Mouse (Mus musculus) stomach, embryonic 15.5 days (tissue): ENCODE results near the gene Plcb3. TPM values are rescaled to one million over a fixed set of nuclear protein-coding genes. Genes with fewer than 3 reads are reported as not detected.
"Not testable (repeated sequence)": the region's sequence is repeated elsewhere in the genome, so short reads cannot be mapped to it uniquely, and the experiment has no call there.

ENCODE experiments used
- ATAC-seq: fragments of 200-750 bp; cut with Nextera tagmentation; 2 replicates; pipeline ENCODE4 v1.8.0; 2017; ENCODE audit warnings: low read depth, moderate number of reproducible peaks, moderate TSS enrichment; ENCODE audit not compliant: insufficient read depth, low FRiP score
- H3K27ac ChIP-seq: fragments of 300-500 bp; sonication (generic); 2 replicates; pipeline ENCODE4 v1.5.1; 2015; ENCODE audit warnings: mild to moderate bottlenecking, inconsistent platforms
- H3K27me3 ChIP-seq: fragments of 300-500 bp; sonication (generic); replicated peaks from 2 replicates; pipeline ENCODE4 v1.6.1; 2015; ENCODE audit warnings: inconsistent platforms
- H3K36me3 ChIP-seq: fragments of 300-500 bp; sonication (generic); 2 replicates; pipeline ENCODE4 v1.6.1; 2015; ENCODE audit warnings: inconsistent platforms
- H3K4me1 ChIP-seq: fragments of 300-500 bp; sonication (generic); 2 replicates; pipeline ENCODE4 v1.6.1; 2015; ENCODE audit warnings: inconsistent platforms
- H3K4me2 ChIP-seq: fragments of 300-500 bp; sonication (generic); 2 replicates; pipeline ENCODE4 v1.6.1; 2015; ENCODE audit warnings: mild to moderate bottlenecking, inconsistent platforms
- H3K4me3 ChIP-seq: fragments of 300-500 bp; sonication (generic); replicated peaks from 2 replicates; pipeline ENCODE4 v1.5.1; 2015; ENCODE audit warnings: inconsistent platforms
- H3K9ac ChIP-seq: fragments of 300-500 bp; sonication (generic); 2 replicates; pipeline ENCODE4 v1.6.1; 2015; ENCODE audit warnings: inconsistent platforms
- H3K9me3 ChIP-seq: fragments of 300-500 bp; sonication (generic); 2 replicates; pipeline ENCODE4 v1.6.1; 2016; ENCODE audit warnings: inconsistent platforms
- WGBS: fragments of 180-500 bp; shearing (Covaris S2); methylation state at CpG from one replicate; pipeline ENCODE4 v1.1.7; 2015; 5-methylcytosine and 5-hydroxymethylcytosine counted together
- polyA plus RNA-seq: library from polyadenylated mRNA; unstranded; fragments of >200 nt; fragmentation: Nextera tagmentation; extraction: Ambion mirVana; gene quantifications from 2 replicates; pipeline ENCODE4 v1.2.1, GENCODE M21; 2015

Gene Plcb3
- polyA plus RNA-seq, 1 experiment from 2014 or later, result 81.3 TPM

DNA sequence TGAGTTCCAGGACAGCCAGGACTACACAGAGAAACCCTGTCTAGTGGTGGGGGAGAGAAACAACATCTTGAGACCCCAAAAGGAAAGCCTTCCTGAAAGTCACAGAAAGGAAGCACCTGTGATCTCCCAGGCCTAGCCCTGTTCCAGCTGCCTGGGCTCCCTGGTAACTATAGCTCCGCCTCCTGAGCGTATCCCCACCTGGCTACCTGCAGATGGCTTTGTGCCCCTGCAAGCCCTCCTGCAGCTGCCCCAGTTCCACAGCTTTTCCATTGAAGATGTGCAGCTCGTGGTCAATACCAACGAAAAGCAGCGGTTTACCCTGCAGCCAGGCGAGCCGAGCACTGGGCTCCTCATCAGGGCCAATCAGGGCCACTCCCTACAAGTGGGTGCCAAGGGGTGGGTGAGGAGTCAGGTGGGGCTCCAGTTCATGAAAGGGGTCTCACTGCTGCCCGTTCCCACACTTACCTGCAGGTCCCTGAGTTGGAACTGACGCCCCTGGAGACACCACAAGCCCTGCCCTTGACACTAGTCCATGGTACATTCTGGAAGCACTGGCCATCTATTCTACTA, 21.5 kb upstream of the Plcb3 start:
- H3K9me3 ChIP-seq, result no peaks in the 10 kb centered on the region
- H3K4me3 ChIP-seq, result no peak overlapping the region
- H3K27me3 ChIP-seq, result no peaks in the 10 kb centered on the region
- peaks cover 23% of the 10 kb centered on the region for H3K4me1 ChIP-seq
- ATAC-seq, result no peak
- no peak overlapping the region for H3K4me2 ChIP-seq
- WGBS, result 84% methylated on average over 9 of the region's 9 CpGs
- H3K9ac ChIP-seq, result no peak overlapping the region
- no peak overlapping the region for H3K27ac ChIP-seq
- H3K36me3 ChIP-seq, result peaks cover 12% of the 10 kb centered on the region; the same call in 1 of the 2 replicates

DNA sequence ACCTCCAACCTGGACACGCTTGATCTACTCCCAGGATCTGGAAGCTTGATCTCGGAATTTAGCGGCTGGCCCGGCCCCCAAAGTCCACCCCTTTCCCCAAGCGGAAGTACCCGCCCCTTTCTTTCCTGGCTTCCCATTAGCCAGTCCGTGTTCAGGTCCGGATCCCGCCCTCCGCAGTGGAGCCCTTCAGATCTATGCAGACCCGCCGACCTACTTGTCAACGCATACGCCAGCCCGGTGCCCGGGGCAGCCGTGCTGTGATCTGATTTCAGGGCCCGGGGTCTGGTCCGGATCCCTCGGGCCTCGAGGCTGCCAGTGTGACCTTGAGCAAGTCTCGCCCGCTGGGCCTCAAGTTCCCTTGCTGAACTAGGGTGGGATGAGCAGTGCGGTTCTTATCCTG, 19.7 kb upstream of the Plcb3 start, which contains the start of the genes Nudt22 and Trpt1:
Gene Nudt22, minus strand, starts transcription at position 112 of the 400 bp plus-strand sequence.
Gene Trpt1, plus strand, starts transcription at position 126 of the 400 bp plus-strand sequence.
- Histone ChIP-seq H3K4me3 (peak within 1 kb of the TSS; percentile 63), H3K4me2 (peak within 1 kb of the TSS; percentile 82), H3K4me1 (peaks cover 32% of the 10 kb centered on the region), H3K27me3 (no peaks in the 10 kb centered on the region), H3K9ac (peak within 1 kb of the TSS; percentile 81), H3K36me3 (peaks cover 12% of the 10 kb centered on the region; the same call in 1 of the 2 replicates), H3K27ac (peak within 1 kb of the TSS; percentile 77), H3K9me3 (no peaks in the 10 kb centered on the region)
- under 1% methylated on average over 24 of the region's 24 CpGs for WGBS
- ATAC-seq, result peak; percentile 83

DNA sequence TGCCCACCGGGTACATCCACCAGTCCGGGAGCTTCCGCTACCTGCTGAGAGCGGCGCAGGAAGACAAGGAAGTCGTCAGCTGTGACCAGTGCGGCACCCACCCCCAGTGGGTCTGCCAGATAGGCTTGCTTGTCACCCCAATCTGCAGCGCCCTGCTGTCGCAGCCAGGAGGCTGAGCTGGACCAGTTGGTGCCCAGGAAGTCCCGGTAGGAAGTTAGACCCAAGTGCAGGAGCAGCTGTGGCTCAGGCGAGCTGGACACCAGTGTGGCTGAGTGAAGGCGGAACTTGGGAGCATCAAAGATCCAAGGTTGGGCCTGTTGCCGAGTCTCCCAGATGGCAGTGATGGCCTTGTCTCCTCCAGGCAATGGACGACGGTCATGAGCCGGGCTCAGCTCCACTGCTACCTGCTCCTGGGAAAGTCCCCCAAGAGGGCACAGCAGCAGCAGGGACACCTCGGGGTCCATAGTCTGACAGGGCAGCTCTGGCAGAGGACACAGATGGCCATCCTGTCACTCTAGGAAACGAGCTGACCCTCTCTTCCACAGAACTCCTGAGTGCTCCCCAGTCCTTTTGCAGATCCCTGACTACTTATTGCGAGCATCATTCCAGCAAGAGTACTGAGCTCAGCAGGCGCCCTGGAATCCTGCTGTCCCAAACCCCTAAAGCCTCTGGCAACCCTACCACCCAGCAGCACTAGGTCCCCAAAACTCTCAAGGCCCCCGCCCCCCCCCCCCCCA, 19.2 kb upstream of the Plcb3 start:
- no peaks in the 10 kb centered on the region for H3K27me3 ChIP-seq
- peak overlapping the region; percentile 63 for H3K4me3 ChIP-seq
- 45% methylated on average over 21 of the region's 21 CpGs for WGBS
- 0 out of 2 replicates have a peak overlapping the region, but pooled peaks have one; percentile 21 for H3K27ac ChIP-seq
- H3K36me3 ChIP-seq, result peaks cover 12% of the 10 kb centered on the region; the same call in 1 of the 2 replicates
- H3K4me2 ChIP-seq, result peak overlapping the region; percentile 82
- H3K4me1 ChIP-seq, result peaks cover 32% of the 10 kb centered on the region
- H3K9ac ChIP-seq, result peak overlapping the region; percentile 81; the same call in 1 of the 2 replicates
- no peak for ATAC-seq
- H3K9me3 ChIP-seq, result no peaks in the 10 kb centered on the region

DNA sequence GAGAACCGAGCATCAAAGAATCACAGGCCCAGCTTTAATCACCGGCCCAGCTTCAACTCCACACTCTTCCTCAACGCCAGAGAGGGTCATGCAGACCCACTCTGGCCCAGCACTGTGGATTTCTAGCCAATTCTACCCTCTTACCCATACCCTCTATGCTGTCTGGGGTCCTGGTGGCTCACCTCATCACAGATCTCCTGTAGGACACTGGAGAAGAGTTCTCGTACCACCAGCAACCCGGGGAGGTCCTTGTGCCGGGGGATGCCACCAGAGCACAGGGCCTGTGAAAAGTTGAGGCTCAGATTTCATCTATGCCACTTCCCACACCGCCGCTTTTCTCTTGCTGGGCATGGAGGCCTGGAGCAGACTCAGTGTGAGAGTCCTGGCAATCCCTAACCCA, 18.2 kb upstream of the Plcb3 start:
- Histone ChIP-seq H3K27ac (no peak overlapping the region), H3K4me2 (peak overlapping the region; percentile 82; the same call in 1 of the 2 replicates), H3K27me3 (no peaks in the 10 kb centered on the region), H3K36me3 (peaks cover 6% of the 10 kb centered on the region; the same call in 1 of the 2 replicates), H3K9ac (no peak overlapping the region), H3K9me3 (no peaks in the 10 kb centered on the region), H3K4me3 (no peak overlapping the region), H3K4me1 (peaks cover 32% of the 10 kb centered on the region)
- WGBS, result 83% methylated on average over 8 of the region's 8 CpGs
- ATAC-seq, result no peak

DNA sequence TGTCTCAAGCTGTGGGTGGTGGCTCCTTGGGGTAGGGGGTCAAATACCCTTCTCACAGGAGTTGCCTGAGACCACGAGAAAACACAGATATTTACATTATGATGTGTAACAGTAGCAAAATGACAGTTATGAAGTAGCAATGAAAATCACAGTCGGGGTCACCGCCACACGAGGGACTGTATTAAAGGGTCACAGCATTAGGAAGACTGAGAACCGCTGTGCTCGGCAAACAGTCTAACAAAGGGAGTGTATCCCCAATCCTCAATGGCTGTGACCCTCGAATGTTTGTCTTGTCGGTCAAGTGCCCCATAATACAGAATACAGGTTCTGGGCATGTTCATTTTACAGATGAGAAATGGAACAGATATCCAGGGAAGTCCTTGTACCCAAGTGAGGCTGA, 17.7 kb upstream of the Plcb3 start:
- Histone ChIP-seq H3K4me1 (peaks cover 32% of the 10 kb centered on the region), H3K27ac (no peak overlapping the region), H3K4me2 (no peak overlapping the region), H3K27me3 (no peaks in the 10 kb centered on the region), H3K9ac (no peak overlapping the region), H3K4me3 (no peak overlapping the region), H3K9me3 (no peaks in the 10 kb centered on the region), H3K36me3 (peaks cover 1% of the 10 kb centered on the region; the same call in 1 of the 2 replicates)
- no peak for ATAC-seq
- WGBS, result 78% methylated on average over 8 of the region's 8 CpGs

DNA sequence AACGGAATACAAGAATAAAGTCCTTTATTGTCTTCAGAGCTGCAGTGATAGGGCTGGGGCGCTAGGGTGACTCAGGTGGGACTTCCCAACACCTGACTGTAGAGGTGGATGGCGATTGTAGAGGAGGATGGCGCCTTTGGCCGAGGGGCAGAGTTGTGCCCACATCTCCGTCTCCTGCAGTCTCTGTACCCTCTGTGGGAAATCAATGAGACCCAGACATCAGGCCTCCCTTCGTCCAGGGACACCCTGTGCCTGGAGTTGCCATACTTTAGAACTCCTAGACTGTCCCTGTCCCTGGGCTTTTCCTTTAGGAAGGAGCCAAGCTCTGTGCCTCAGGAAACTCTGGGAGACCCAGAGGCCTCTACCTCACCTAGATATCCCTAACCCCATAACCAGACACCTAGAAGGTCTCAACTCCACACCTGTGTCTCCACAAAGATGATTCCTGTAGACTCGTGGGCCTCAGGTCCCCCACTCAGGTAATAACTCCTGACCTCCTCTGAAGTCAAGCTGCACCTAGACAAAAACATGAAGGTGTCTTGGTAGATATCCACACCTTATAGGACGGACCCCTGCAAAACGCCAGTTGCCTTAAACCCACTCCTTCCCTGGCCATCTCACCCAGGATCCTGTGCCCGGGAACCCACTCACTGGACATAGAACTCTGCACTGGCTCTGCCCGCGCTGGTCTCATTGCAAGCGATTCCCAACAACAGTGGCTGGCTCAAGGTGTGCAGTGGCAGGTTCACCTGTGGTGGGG, 16.9 kb upstream of the Plcb3 start:
- whole genome bisulfite sequencing, result 62% methylated on average over 14 of the region's 14 CpGs
- no peaks in the 10 kb centered on the region for H3K9me3 ChIP-seq
- peak overlapping the region; percentile 64; the same call in 1 of the 2 replicates for H3K27ac ChIP-seq
- peak overlapping the region; percentile 20; the same call in 1 of the 2 replicates for H3K9ac ChIP-seq
- peaks cover 32% of the 10 kb centered on the region for H3K4me1 ChIP-seq
- peak overlapping the region; percentile 49 for H3K4me3 ChIP-seq
- no peaks in the 10 kb centered on the region for H3K27me3 ChIP-seq
- ATAC-seq, result no peak
- no peaks in the 10 kb centered on the region for H3K36me3 ChIP-seq
- peak overlapping the region; percentile 91 for H3K4me2 ChIP-seq

DNA sequence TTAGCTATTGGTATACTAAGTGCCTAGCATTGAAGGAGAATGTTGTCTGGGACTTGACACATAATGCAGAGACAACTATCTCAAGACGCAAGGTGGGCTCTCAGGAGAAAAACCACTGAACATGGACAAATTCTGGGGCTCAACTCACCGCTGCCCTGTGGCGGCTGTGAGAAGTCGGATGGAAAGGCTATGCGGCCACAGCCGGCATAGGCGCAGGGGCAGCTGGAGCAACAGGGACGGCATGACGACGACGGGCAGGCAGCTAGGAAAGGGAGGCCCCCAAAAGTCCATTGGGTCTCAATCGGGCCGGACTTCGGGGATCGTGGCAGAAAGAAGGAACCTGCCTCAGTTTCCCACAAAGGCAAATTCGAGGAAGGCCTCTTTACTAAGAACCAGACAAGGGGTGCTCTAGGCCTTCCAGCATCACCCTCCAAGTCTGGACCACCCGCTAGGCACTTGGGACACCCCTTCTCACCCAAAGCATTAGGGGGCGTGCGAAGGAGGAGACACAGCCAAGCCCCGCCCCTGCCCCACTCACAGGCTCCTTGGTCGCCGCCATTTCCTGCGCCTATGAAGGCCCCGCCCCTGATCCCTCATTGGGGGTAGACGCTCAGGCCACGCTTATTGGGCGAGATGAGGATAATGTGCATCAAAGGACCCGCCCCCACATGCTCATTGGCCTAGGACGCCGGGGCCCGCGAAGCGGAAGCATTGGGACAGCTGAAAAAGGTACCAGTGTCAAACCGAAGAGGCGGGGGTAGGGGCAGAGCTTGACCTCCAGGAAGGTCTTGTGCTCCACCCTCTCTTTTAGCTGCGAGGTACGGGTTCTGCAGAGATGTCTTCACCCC, 16.0 kb upstream of the Plcb3 start, which contains the start of gene Dnajc4:
Gene Dnajc4, minus strand, starts transcription at position 562 of the 848 bp plus-strand sequence.
- Histone ChIP-seq H3K9me3 (no peaks in the 10 kb centered on the region), H3K36me3 (no peaks in the 10 kb centered on the region), H3K4me2 (peak within 1 kb of the TSS; percentile 91), H3K27me3 (no peaks in the 10 kb centered on the region), H3K4me3 (peak within 1 kb of the TSS; percentile 49), H3K4me1 (peaks cover 32% of the 10 kb centered on the region), H3K9ac (peak within 1 kb of the TSS; percentile 44), H3K27ac (peak within 1 kb of the TSS; percentile 64)
- peak; percentile 96 for ATAC-seq
- 1% methylated on average over 37 of the region's 37 CpGs for WGBS

DNA sequence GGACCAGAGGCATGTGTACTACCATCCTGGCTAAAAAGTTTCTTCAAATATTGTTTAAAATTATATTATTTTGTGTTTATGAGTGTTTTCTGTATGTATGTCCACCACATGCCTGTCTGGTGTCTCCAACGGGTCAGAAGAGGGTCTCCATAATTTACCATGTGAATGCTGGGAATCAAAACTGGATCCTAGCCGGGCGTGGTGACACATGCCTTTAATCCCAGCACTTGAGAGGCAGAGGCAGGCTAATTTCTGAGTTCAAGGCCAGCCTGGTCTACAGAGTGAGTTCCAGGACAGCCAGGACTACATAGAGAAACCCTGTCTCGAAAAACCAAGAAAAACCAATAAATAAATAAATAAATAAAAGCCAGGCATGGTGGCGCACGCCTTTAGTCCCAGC, 14.9 kb upstream of the Plcb3 start:
- not testable (repeated sequence) for H3K4me2 ChIP-seq, H3K9me3 ChIP-seq, ATAC-seq, H3K4me3 ChIP-seq, H3K9ac ChIP-seq, H3K27ac ChIP-seq, H3K27me3 ChIP-seq, H3K36me3 ChIP-seq
- 93% methylated on average over 6 of the region's 6 CpGs for WGBS
- peaks cover 30% of the 10 kb centered on the region for H3K4me1 ChIP-seq

DNA sequence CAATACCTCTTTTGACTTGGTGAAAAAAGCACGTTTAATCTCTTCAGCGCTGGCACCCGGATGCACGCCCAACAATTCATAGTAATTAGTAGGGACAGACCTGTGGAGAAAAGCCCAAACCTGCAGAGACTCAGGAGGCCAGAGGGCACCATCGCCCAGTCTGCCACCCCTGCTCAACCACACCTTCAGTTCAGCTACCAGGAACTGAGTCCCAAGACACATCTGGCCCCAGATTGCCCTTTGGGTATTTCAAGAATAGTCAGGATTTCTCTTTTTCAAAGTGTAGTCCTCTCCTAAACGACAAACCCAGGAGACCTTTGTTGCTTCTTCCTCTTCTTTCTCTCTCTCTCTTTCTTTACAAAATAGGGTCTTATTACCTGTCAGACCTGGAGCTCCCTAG, 14.4 kb upstream of the Plcb3 start:
- Histone ChIP-seq H3K9me3 (no peaks in the 10 kb centered on the region), H3K27me3 (no peaks in the 10 kb centered on the region), H3K36me3 (no peaks in the 10 kb centered on the region), H3K4me1 (peaks cover 34% of the 10 kb centered on the region), H3K4me2 (no peak overlapping the region), H3K27ac (no peak overlapping the region), H3K9ac (no peak overlapping the region), H3K4me3 (no peak overlapping the region)
- ATAC-seq, result no peak
- 88% methylated on average over 6 of the region's 6 CpGs for WGBS

DNA sequence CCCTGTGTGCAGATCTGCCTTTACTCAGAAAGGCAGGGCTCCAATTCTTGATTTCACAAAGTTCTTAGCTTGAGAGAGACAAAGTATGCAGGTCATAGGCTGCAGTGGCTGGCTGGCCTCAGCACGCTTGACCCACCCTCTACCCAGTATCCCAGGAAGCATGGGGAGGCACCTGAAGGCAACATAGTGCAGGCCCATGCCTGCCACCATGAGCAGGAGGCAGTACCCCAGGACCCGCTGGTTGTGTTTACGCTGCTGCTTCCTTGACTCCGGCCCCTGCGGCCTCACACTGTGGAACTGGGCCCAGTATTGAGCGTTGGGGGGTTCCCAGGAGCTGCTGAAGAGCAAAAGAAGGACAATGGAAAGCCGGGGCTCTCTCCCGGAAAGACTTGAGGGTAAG, 13.0 kb upstream of the Plcb3 start:
- 89% methylated on average over 8 of the region's 8 CpGs for WGBS
- no peaks in the 10 kb centered on the region for H3K27me3 ChIP-seq
- H3K36me3 ChIP-seq, result peaks cover 2% of the 10 kb centered on the region; the same call in 1 of the 2 replicates
- H3K9me3 ChIP-seq, result no peaks in the 10 kb centered on the region
- H3K4me2 ChIP-seq, result no peak overlapping the region
- H3K4me3 ChIP-seq, result no peak overlapping the region
- no peak overlapping the region for H3K27ac ChIP-seq
- ATAC-seq, result no peak
- H3K4me1 ChIP-seq, result peaks cover 25% of the 10 kb centered on the region
- H3K9ac ChIP-seq, result no peak overlapping the region

DNA sequence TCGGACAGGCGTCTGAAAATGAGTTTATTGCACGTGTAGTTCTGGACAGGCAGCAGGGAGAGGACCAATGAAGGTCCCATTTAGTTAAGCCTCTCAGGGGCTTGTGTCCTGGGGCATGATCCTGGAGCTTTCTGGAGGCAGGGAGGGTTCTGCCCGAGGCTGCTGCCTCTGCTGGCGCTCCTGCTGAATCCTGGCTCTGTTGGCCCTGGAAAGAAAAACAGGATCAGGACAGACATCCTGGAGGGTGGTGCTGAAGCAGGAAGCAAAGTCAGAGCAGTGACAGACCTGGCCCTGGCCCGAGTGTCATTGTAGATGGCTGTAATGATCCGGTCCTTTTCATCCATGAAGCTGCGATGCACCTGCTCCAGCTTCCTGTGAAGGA, 11.6 kb upstream of the Plcb3 start:
- peak overlapping the region; percentile 79 for H3K4me2 ChIP-seq
- no peaks in the 10 kb centered on the region for H3K27me3 ChIP-seq
- H3K4me3 ChIP-seq, result peak overlapping the region; percentile 88
- H3K9ac ChIP-seq, result peak overlapping the region; percentile 97; the same call in 1 of the 2 replicates
- H3K36me3 ChIP-seq, result peaks cover 11% of the 10 kb centered on the region; the same call in 1 of the 2 replicates
- H3K9me3 ChIP-seq, result no peaks in the 10 kb centered on the region
- 3% methylated on average over 8 of the region's 8 CpGs for WGBS
- H3K4me1 ChIP-seq, result peaks cover 20% of the 10 kb centered on the region
- peak overlapping the region; percentile 85 for H3K27ac ChIP-seq
- ATAC-seq, result no peak
